Mouse (Mus musculus) gastrocnemius, adult 18-20 months (tissue): ENCODE data around the gene Ngrn. TPM values are rescaled to one million over a fixed set of nuclear protein-coding genes. Genes with fewer than 3 reads are reported as not detected.

ENCODE experiments used
- DNase-seq: peaks from one replicate; pipeline ENCODE4 v3.0.0; 2021; ENCODE audit warnings: low spot score
- total RNA-seq, 2 experiments: library from RNA; stranded (reverse); gene quantifications; 2 replicates each; pipeline ENCODE4 v1.2.3; 2021

Ngrn gene
- total RNA-seq, 2 experiments from 2014 or later: 20.7 to 22.5 TPM

DNA sequence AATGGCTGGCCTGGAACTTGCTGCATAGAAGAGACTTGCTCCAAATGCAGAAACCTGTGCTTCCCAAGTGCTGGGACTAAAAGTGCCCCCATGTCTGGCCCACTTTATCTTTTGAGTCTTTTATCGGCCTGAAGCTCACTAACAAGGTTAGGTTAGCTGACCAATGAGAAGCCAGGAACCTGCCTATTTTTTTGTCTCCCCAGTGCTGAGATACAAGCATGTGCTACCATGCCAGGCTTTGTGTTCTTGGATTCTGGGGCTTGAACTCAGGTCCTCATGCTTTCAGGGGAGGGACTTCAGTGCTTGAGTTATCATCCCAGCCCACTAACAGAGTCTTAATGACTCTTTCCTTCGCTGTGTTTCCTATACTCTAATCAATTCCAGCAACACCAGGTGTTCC lies 3.3 kb upstream of the Ngrn start:
- DNase-seq: no peak

DNA sequence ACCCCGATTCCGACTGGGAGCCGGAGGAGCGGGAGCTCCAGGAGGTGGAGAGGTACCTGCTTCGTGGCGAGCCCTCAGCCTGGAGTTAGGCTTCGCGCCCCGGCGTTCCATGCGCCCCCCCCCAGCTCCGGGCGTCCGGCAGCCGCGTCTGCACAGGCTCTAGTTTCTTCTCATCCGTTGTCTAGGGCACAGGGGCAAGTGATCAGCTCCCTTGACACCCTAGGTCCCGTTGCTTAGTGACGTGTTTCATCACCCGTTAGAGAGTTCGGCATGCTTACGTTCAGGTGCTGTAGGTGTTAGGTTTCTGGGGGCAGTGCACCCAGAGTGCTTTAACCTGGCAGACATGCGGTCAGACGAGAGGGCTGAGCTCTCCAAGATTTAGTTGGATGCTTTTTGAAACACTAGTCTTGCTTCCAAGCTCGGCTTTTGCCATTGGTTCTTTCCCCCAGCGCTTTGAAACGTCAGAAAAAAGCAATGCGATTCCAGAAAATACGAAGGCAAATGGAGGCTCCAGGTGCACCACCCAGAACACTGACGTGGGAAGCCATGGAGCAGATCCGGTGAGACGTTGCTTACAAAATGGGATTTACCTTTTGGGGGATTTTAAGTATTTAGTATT lies 466 bp downstream of the Ngrn start:
- DNase-seq: no peak

DNA sequence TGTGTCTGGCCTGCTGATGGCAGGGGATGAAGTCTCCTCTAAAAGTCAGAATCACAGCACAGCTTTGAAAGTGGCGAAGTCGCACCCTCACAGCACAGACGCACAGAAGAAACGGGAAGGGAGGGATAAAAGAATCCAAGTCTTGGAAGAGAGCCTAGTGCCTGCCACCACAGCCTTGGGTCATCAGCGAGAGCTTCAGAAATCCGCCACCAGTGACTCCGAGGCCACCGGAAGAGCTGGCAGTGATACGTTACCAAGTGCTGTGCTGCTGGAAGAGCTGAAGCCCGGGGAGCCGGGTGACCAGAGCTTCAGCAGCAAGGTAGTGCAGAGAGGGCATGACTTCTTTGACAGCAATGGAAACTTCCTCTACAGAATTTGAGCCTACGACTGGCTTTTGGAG lies 3.6 kb downstream of the Ngrn start:
- no peak for DNase-seq

DNA sequence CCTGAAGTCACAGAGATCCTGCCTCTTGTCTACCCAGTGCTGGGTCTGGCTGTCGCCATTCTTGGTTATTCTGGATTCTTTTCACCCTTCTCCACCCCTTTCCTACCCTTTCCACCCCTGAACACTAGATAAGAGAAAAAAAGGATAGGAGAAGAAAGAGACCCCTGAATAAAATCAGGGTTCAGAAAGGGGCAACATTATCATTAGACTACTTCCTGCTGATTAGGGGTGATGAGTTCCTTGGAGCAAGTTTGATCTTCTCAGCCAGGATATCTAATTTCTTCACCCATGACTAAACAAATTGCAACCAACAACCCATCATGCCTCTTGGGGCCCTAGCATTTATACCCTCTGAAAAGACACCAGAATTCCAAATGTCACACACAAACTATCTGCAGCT lies 6.7 kb downstream of the Ngrn start:
- no peak for DNase-seq

DNA sequence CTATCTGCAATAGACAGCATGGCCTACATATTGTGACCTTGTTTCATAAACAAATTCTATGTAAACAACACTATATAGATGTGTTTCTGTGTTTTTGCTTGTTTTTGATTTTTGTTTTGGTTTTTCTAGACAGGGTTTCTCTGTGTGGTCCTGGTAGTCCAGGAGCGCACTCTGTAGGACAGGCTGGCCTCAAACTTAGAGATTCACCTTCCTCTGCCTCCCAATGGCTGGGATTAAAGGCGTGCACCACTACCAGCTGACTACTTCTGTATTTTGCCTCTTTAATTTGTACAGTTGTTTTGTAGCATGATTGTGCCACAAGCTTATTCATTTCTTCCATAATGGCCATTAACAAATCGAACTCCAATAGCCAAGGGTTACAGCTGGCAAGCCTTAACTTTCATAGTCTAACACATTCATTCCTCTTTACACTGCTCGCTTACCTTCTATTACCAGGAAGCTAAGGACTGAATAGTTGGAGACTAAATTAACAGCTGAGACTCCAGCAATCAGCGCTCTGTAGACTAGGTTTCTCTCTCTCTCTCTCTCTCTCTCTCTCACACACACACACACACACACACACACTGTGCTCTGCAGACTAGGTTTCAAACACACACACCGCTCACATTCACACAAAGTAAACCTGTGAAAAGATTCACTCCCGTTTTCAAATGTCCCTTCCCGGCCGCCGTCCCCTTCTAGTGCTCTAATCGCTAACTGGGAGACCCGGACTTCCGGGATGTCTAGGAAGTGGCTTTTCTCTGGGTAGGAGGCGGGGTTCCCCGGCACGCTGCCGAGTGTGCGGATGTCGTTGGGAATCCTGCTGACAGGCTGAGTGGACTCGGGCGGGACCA lies 8.1 kb downstream of the Ngrn start, which contains the start of gene Vps33b:
Gene Vps33b, plus strand, starts transcription at position 753 of the 854 bp plus-strand sequence.
- DNase-seq: peak; percentile 96

DNA sequence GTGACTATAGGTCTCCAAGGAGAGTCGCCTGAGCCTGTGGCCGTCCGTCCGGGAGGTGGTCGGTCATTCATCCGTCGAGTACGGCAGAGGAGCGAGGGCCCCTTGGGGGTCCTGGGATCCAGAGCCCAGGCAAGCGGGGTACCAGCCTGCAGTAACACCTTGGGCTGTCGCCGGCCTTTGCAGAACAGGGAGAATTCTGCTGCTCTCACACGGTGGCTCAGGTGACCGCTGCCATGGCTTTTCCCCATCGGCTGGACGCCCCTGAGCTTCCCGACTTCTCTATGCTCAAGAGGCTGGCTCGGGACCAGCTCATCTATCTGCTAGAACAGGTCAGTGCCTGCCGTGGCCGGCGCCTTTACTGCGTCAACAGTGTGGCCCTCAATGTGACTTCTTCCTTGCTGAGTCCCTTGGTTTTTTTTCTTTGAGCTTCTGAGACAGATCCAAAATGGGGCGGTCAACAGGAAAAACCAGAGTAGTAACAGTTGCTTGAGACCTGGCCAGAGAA lies 8.8 kb downstream of the Ngrn start:
- DNase-seq: no peak

DNA sequence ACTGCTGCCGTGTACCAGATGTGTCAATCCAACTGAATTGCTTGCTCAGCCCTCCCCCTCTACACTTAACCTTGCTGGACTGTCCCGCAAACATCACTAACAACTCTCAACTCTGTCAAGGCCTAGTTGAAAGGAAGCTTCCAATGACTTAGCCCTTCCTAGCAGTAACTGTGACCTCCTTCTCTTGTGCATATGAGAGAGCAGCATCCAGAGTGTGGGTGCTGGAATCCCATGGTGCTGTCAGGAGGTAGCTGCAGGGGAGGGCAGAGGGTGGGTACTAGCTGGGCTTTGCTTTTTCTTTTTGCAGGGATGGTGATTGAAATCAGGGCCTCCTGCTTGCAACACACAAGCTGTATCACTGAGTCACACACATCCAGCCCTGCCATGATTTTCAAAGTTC lies 12.4 kb downstream of the Ngrn start:
- no peak for DNase-seq

DNA sequence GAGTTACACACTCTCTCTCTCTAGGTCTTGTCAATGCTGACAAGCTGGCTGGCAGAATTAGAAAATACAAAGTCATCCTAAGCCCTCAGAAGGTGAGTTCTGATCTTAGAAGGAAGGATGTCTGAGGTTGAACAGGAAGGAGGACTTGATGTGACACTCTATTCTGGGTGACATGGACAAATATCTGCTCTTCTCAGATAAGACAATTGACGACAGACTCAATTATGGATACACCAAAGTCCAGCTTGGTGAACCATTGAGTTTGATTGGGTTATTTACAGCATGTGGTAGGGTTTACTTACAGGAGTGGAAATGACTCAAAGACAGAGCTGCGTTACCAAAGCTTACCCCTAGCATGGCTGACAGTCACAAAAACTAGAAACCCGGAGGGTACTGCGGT lies 15.4 kb downstream of the Ngrn start:
- no peak for DNase-seq

DNA sequence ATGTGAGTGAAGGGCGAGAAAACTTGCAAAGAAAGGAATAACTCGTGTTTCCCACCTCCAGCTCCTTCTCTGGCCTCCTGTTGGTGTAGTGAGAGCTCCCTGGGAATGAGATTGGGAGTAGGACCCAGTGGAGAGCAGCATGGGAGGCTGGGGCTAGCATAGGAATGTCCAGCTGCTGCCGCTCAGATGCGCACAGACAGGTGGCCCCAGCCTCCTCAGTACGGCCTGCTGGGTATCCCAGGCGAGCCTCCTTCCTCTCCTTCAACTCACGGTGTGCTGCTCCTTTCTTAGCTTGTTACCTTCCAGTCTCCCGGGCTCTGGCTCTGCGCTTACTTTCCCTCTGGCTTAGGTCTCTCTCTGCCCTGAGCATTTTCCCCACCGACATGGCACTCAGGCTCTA lies 19.0 kb downstream of the Ngrn start:
- no peak for DNase-seq

DNA sequence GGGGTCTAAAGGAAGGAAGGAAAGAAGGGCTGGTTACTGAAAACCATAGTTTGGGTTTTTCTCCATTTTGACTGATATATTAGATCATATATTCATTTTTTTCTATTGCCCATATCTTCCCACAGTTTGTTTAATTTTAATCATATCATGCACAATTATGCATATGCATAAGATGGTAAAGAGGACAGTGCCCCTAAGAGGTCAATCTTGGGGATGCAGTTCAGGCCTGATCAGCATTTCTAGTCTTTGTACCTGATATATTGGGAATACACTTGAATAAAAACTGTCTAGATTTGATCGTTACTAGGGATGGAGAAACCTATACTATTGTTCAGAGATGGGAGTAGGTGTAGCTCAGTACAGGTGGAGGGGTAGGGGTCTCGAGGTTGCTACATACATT lies 20.0 kb downstream of the Ngrn start:
- no peak for DNase-seq

DNA sequence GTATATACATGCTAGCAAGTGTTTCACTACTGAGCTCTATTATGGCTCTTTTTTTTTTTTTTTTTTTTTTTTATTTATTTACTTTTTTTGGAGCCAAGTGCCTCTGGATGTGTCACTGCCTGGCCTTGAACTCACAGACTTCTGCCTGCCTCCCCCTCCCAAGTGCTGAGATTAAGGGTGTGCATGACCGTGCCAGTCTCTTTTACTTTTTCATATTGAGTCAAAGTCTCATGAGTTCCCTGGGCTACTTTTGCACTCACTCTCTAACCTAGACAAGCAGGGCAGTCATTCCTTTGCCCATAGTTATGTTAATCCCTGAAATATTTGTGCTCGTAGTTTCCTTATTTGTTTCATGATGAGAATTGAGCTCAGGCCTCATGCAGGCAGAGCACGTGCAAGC lies 20.6 kb downstream of the Ngrn start:
- DNase-seq: no peak

DNA sequence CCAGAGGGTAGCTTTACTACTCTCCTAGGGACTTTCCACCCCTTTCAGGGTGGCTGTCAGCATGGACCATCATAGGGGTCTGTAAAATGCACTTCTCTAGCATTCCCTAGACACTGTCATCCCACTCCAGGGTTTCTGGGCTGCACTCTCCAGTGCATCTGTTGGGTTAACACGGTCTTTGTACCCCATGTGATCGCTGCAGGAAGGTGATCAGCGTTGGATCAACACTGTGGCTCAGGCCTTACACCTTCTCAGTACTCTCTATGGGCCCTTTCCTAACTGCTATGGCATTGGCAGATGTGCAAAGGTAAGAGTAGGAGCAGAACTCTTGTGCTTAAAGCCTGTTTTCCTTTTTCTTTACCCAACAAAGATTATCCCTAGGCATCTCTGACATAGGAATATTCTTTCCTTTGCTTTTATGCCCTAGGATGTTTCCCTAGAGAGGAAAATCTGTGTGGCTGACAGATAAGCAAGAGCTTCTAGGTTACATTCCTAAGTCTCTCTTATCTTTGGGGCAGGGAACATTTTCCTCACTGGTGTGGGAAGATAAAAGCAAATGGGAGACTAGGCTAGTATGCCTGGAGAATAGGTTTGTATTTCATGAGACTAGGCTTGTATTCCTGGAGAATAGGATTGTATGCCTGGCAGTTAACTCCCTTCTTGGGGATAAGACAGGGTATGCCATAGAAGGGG lies 22.4 kb downstream of the Ngrn start:
- DNase-seq: no peak

DNA sequence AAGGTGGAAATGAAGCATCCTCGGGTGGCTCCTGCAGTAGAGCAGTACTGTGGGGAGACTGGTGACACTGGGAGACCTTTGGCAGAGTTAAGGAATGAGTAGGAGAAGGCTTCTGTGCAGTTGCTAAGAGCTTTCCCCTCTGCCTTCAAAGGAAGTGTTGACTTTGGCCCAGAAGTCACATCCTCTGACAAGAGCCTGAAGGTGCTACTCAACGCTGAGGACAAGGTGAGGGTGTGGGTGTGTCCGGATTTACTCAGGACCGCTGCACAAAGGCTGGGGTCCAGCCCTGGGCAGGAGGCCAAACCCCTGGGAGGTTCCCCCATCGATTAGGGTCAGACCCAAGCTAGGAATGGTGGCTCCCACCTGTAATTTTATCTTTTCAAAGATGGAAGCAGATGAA lies 23.4 kb downstream of the Ngrn start:
- DNase-seq: no peak

DNA sequence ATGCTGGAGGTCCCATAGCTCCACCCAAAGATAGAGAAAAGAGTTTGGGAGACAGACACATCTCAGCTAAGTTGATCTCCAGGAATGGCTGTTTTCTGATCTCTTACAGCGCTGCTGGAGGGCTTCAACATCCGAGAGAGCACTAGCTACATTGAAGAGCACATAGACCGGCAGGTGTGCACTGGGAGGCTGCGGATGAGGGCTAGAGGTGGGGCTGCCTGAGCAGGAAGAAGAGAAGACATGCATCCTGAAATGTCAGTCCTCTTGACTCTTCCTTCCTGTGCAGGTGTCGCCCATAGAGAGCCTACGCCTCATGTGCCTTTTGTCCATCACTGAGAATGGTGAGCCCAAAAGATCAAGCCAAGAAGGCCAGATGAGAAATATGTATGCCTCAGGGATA lies 24.7 kb downstream of the Ngrn start:
- DNase-seq: no peak

DNA sequence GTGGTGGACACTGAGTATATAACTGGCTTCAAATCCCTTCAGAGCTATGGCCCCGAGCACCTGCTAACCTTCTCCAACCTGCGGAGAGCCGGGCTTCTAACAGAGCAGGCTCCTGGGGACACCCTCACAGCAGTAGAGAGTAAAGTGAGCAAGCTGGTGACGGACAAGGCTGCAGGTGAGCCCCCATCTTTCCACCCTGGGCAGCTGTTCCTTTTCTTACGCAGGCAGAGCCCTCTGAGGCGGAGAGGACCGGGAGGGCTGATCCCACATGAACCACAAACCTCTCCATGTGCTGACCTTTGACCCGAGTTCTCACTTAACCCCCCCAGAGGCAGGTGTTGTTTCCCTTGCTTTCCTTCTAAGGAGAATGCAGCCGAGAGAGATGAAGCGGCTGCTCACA lies 26.7 kb downstream of the Ngrn start:
- DNase-seq: no peak

DNA sequence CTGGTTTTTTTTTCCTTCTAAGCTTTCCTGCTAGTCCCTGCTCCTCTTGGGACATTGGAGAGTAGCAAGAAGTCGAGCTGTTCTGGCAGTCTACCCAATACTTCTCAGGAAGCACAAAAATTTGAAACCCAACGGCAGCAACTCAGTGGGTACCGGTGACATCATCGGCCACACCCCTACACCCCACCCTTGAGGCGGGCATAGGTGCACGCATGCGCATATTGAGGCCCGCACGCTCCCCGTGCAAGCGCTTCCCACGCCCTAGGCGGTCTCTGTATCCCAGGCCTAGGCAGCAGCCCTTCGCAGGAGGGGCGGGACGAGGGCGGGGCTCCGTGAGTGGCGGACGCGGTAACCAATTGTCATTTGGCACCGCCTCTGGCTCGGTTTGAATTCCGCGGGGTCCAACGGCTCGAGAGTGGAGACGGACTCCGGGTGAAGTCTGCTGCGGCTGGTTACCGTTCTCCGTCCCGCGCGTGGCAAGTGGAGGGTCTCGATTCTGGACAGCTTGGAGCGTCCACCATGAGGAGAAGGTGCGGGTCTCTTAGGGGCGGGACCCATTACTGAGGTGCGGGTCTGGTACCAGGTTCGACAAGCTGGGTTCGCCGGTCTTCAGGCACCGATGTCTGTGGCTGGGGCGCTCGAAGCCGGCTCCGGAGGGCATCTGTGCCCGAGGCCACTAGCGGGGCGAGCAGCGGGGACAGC lies 33.2 kb downstream of the Ngrn start, which contains the start of gene Prc1:
Gene Prc1, plus strand, starts transcription at position 389 of the 702 bp plus-strand sequence.
- DNase-seq: peak; percentile 98

DNA sequence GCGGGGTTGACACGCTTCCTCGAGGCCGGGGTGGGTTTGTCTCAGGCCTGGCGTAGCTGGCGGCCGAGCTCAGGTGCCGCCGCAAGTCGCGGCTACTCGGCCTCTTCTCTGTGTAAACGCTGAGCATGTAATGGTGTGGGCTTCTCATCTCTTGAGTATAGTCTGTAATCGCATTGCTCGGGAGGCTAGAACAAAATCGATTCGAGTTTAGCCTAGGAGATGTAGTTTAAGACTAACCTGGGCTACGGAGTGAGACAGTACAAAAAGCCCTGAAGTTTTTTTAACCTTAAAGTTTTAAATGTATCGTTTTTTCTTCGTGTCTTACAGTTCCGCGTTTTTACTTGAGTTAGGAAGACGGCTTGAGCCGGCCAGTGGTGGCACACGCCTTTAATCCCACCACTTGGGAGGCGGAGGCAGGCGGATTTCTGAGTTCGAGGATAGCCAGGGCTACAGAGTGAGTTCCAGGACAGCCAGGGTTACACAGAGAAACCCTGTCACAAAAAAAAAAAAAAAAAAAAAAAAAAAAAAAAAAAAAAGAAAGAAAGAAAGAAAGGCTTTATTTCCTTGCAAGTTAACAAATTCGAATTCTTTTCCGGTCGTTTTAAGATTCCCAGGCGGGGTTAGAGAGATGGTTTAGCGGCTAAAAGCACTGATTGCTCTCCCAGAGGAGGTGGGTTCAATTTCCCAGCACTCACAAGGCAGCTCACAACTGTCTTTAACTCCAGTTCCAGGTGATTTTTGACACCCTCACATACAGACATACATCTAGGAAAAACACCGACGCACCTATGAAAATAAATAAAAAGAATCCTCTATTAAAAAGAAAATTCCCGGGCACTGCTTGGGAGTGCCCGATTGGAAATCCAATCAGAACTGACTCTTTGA lies 34.0 kb downstream of the Ngrn start:
- no peak for DNase-seq

DNA sequence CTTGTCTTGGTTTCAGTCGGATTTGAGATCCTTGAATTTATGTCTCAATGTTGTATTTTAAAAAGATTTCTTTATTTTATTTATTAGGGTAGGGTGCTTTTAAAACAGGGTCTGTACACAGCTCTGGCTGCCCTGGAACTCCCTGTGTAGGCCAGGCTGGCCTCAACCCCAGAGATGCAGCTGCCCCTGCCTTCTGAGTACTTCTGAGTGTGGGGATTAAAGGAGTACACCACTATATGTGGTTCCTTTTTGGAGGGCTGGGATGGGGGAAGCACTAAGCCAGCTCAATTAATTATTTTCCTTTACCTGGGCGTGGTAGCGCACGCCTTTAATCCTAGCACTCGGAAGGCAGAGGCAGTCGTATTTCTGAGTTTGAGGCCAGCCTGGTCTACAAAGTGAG lies 35.4 kb downstream of the Ngrn start:
- DNase-seq: no peak

DNA sequence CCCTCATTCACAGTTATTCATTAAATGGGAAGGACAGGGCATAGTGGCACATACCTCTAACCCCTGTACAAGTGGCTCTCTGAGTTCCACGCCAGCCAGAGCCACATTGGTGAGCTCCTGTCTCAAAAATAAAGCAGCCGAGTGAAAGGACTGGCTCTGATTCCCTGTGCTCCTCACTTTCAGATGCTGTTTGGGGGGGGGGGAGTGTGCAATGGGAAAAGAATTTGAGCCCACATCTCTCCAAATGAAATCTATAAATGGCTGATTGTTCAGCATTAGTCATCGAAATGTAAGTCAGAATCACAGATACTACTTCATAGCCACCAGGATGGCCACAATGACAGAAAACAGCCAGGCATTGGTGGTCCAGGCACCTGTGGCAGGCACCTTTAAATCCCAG lies 36.0 kb downstream of the Ngrn start:
- no peak for DNase-seq

DNA sequence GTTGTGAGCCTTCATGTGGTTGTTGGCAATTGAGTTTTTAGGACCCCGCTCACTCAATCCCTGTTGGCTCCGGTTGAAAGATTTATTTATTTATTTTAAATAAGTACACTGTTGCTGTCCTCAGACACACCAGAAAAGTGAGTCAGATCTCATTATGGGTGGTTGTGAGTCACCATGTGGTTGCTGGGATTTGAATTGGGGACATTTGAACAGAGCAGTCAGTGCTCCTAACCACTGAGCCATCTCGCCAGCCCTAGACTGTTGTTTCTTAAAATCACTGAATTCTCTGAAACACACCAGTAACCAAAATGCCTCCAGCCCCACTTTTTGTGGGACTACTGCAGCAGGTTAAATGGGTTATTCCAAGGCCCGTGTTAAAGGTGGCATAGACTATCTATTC lies 37.7 kb downstream of the Ngrn start:
- DNase-seq: no peak

DNA sequence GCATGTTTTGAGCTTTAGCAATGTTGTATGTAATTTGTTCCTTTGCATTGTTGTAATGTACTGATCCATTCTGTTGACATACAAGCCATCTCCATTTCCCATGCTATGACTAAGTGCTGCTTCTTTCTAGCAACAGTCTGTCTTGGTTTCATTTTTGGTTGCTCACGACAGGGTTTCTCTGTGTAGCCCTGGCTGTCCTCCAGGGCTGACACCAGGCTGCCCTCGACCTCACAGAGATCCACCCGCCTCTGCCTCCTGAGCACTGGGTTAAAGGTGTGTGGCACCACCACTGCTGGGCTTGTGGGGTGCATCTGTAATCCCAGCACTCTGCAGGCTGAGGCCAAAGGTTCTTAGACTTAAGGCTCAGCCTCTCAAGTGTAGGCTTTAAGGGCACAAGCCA lies 38.6 kb downstream of the Ngrn start:
- no peak for DNase-seq
